Mouse (Mus musculus): ENCODE results near the gene Clec2d. TPM values are rescaled to one million over a fixed set of nuclear protein-coding genes. Genes with fewer than 3 reads are reported as not detected.
"Not testable (repeated sequence)": the region's sequence is repeated elsewhere in the genome, so short reads cannot be mapped to it uniquely, and the experiment has no call there.

Clec2d gene
- total RNA-seq, 2 experiments from 2014 or later: 36.6 to 74.6 TPM

DNA sequence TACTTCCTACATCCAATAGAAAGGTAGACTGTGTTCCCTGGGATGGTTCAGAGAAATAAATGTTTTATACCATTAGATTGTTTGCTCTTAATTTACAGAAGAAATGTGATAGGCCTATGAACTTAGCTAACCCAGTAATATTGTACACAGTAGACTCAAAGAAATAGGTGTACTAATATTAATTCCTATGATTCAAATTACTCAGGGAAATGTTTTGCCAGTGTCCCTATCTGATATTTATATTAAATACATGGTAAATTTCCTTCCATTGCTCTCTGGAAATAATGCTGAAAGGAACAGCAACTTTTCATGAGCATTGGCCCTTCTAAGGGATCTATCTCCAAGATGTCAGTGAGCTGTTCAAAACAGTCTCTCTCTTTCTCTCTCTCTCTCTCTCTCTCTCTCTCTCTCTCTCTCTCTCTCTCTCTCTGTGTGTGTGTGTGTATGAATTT, 6.8 kb downstream of the Clec2d start:
- no peak for DNase-seq (ENCODE audit: low spot score in 2 of 2)

GRCm38 (mm10) chr6:129187816-129188215, 7.4 kb downstream of the Clec2d start:
- DNase-seq (ENCODE audit: low spot score in 2 of 2): not testable (repeated sequence)

- DNase-seq (ENCODE audit: low spot score in 2 of 2): no peak
Measured at GRCm38 (mm10) chr6:129193431-129193830, 13.0 kb downstream of the Clec2d start.

GRCm38 (mm10) chr6:129200066-129200465, 19.7 kb downstream of the Clec2d start:
- DNase-seq (ENCODE audit: low spot score in 2 of 2): not testable (repeated sequence)

DNA sequence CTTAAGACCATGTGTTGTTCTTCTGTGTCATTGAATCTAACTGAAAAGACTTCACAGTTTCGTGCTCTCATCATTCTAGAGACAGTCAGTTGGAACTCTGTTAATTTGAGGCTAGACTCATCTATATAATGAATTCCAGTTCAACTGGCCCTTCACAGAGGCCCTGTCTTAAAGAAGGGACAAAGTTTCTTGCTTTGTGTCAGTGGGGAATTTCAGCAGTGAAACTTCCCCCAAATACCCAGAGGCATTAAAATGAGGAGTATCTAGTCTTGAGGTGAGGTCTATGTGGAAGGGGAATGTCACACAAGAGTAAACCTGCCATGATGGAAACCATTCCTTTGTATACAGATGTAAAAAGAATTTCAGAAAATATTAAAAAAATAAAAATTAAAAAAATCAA, 21.9 kb downstream of the Clec2d start:
- DNase-seq (ENCODE audit: low spot score in 2 of 2): no peak

DNA sequence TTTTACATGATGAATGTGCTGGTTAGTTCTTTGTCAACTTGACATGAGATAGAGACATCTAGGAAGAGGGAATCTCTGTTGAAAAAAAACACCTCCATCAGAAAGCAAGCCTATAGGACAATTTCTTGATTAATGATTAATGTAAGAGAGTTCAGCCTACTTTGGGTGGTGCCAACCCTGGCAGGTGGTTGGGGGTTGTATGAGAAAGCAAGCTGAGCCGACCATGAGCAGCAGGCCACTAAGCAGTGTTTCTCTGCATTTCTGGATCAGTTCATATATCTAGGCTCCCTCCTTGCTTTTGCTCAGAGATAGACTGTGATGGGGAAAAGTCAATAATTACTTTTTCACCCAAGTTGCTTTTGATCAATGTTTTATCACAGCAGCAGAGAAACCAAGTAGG, 23.9 kb downstream of the Clec2d start:
- DNase-seq (ENCODE audit: low spot score in 2 of 2): no peak

GRCm38 (mm10) chr6:129204838-129205237, 24.4 kb downstream of the Clec2d start:
- DNase-seq (ENCODE audit: low spot score in 2 of 2): no peak

- DNase-seq (ENCODE audit: low spot score in 2 of 2): no peak
Measured at GRCm38 (mm10) chr6:129208891-129209519, 28.6 kb downstream of the Clec2d start.

DNA sequence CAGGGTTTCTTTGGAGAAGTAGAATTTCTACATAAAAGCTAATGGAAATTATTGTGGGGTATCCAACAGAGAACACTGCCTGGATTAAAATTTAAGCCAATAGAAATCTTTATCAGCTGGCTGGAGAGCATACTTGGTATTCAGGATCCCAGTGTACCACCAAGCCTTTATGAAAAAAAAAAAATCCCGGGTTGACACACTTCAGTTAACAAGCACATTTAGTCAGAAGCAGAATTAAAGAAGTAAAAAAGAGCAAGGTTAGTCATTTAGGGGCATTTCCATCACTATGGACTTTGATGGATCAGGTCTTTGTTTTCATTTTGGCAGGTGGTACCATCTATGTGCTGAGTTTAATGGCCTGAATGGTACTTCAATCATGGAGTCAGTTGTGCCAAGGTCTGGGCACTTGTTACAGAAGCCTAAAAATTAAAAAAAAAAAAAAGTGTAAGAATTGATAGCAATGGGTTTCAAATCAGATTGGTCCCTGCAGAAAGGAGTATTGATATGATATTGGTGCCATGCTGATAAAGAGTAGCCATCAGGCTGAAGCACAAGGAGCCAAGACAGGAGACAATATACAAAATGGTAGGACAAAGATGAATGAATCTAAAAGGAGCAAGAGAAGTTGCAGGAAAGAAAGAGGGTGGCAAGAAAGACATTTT, 29.5 kb downstream of the Clec2d start:
- DNase-seq (ENCODE audit: low spot score in 2 of 2): no peak

- no peak for DNase-seq (ENCODE audit: low spot score in 2 of 2)
Measured at GRCm38 (mm10) chr6:129210447-129210790, 30.0 kb downstream of the Clec2d start.

DNA sequence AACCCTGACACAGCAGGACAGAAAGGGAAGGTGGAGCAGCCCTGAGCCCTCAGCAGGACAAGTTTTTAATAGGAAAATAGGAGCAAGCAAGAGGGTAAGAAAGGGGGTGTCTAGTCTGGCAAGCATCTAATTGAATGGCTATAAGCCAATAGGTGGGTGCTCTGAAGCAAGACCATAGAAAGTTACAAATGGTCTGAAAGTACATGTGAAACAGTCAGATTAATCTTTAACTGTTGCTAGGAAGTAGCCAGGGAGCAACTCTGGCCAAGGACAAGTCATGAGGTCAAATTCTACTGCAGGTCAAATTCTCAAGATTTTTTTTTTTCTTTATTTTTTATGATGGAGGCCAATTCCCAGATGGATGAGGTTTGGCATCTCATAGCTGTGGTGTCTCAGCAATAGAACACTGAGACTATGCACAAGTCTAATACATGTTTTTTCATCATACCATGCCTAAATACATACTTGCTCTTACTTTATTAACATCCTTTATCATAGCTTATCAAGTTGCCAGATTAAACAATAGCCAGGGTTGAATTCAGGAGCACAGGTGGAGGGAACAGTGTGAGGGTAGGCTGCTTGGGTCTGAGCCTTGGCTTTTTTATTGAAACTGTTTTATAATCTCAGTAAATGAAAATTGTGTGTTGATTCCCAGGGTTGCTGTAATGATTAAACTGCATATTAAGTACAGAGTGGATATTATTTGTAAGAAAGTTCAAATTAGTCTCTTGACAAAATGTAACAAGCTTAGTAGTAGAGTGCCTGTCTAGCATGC, 32.2 kb downstream of the Clec2d start:
- DNase-seq (ENCODE audit: low spot score in 2 of 2): no peak

GRCm38 (mm10) chr6:129213497-129213896, 33.1 kb downstream of the Clec2d start:
- DNase-seq (ENCODE audit: low spot score in 2 of 2): no peak

DNA sequence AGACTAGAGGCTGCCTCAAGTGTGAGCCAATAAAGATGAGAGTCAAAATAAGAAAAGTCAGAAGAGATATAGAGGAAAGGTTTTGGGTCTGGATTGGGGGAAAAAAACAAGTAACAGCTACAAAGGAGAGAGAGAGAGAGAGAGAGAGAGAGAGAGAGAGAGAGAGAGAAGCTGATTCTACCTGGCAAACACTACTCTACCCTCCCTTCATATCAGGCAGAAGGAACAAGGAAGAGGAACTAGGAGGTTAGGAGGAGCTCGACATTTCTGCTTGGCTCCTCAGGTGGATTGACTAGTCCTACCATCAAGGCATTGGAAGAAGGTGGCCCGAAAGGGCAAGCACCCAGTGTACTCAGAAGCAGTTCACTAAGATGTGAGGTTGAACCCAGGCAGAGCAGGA, 33.8 kb downstream of the Clec2d start:
- DNase-seq (ENCODE audit: low spot score in 2 of 2): no peak

GRCm38 (mm10) chr6:129215053-129215452, 34.6 kb downstream of the Clec2d start:
- no peak for DNase-seq (ENCODE audit: low spot score in 2 of 2)

DNA sequence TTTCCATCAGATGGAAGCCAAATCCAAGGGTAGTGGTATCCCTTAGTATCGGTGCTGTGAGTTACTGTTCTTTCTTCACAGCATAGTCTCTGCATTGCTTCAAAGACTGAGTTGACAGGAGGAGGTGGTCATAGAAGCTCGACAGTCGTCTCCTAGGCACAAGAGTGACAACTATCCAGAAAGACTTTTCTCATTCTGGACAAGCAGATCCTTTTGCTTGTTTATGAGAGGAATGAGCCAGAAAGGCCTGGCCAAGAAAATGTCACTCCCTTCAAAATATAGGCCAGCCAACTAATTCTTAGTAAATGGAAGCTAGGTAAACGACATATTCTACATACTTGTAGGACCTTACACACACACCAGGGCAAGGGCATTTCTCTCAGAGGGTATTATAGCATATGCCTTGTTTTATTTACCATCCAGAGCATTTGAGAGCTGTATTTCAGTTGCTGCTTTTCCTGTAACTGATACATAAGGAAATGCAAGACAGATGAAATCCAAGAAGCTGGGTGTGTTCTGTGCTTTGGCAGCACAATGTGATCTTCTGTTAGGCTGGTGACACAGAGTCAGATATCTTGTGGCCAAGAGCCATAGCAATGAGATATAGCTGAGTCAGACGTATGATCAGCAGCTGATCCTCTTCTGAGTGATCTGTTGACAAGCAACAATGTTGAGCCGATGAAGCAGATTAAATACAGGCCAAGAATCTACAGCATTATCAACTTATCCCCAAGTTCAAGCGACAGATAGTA, 35.6 kb downstream of the Clec2d start:
- no peak for DNase-seq (ENCODE audit: low spot score in 2 of 2)

GRCm38 (mm10) chr6:129216721-129217230, 36.4 kb downstream of the Clec2d start:
- no peak for DNase-seq (ENCODE audit: low spot score in 2 of 2)

GRCm38 (mm10) chr6:129218191-129218696, 37.8 kb downstream of the Clec2d start:
- no peak for DNase-seq (ENCODE audit: low spot score in 2 of 2)

DNA sequence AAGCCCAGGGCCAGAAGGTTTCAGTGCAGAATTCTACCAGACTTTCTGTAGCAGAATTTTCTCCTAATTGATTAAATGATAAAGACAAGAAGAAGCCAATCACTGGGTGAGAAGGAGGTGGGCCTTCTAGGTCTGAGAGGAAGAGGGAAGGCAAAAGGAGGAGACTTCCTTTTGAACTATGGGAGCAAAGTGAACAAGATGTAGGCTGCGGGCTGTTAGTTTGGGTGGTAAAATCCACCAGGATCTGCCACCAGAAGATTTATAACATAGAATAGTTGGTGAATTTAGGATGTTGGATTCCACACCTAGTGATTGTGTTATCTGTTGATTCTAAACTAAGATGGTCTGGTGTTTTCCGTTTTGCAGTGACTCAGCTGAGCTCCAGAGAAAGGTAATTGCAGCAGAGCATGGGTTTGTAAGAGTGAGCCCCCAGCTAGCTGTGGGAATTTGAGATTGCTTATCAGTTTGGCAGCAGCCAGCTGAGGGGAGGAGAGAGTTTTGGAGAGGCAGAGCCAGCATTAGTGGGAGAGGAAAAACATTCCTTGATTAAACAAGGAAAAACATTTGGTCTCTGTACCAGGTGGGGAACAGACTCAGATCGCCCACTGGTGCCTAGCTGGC, 39.6 kb downstream of the Clec2d start:
- no peak for DNase-seq (ENCODE audit: low spot score in 2 of 2)

GRCm38 (mm10) chr6:129221053-129221452, 40.6 kb downstream of the Clec2d start:
- no peak for DNase-seq (ENCODE audit: low spot score in 2 of 2)

GRCm38 (mm10) chr6:129222188-129222800, 41.9 kb downstream of the Clec2d start:
- no peak for DNase-seq (ENCODE audit: low spot score in 2 of 2)

Data from adrenal gland, adult 18-20 months (tissue).